Mouse (Mus musculus) limb, embryonic 14.5 days (tissue): ENCODE data around the gene Wfs1. TPM values are rescaled to one million over a fixed set of nuclear protein-coding genes. Genes with fewer than 3 reads are reported as not detected.
A peak's percentile ranks its signal among the peaks of the same experiment; 100 is the strongest.
"Not testable (repeated sequence)": the region's sequence is repeated elsewhere in the genome, so short reads cannot be mapped to it uniquely, and the experiment has no call there.

Experiments
- ATAC-seq: fragments of 200-750 bp; cut with Nextera tagmentation; 2 replicates; pipeline ENCODE4 v1.8.0; 2017; ENCODE audit warnings: low read depth, moderate number of reproducible peaks, moderate TSS enrichment; ENCODE audit not compliant: low FRiP score
- DNase-seq: peaks from one replicate; pipeline ENCODE4 v3.0.0-alpha.2; 2015; ENCODE audit warnings: low spot score
- H3K27ac ChIP-seq: fragments of 300-500 bp; sonication (generic); replicated peaks from 2 replicates; pipeline ENCODE4 v1.5.1; 2014; ENCODE audit warnings: low read depth, mild to moderate bottlenecking, low read length, moderate library complexity, mixed read lengths
- H3K27me3 ChIP-seq: fragments of 300-500 bp; sonication (generic); 2 replicates; pipeline ENCODE4 v1.6.1; 2014; ENCODE audit warnings: low read length, mixed read lengths; ENCODE audit not compliant: control insufficient read depth, insufficient read depth
- H3K36me3 ChIP-seq: fragments of 300-500 bp; sonication (generic); 2 replicates; pipeline ENCODE4 v1.6.1; 2014; ENCODE audit warnings: mild to moderate bottlenecking, low read length, moderate library complexity, mixed read lengths; ENCODE audit not compliant: control insufficient read depth, insufficient read depth
- H3K4me1 ChIP-seq: fragments of 300-500 bp; sonication (generic); 2 replicates; pipeline ENCODE4 v1.6.1; 2014; ENCODE audit warnings: antibody characterized with exemption, low read length, mixed read lengths; ENCODE audit not compliant: control insufficient read depth, insufficient read depth
- H3K4me2 ChIP-seq: fragments of 300-500 bp; sonication (generic); replicated peaks from 2 replicates; pipeline ENCODE4 v1.6.1; 2014; ENCODE audit warnings: low read depth, mild to moderate bottlenecking, low read length, moderate library complexity; ENCODE audit not compliant: severe bottlenecking
- H3K4me3 ChIP-seq: fragments of 300-500 bp; sonication (generic); replicated peaks from 2 replicates; pipeline ENCODE4 v1.5.1; 2014; ENCODE audit warnings: low read length
- H3K9ac ChIP-seq: fragments of 300-500 bp; sonication (generic); 2 replicates; pipeline ENCODE4 v1.6.1; 2014; ENCODE audit warnings: mild to moderate bottlenecking, low read depth, low read length, moderate library complexity; ENCODE audit not compliant: severe bottlenecking
- H3K9me3 ChIP-seq: fragments of 300-500 bp; sonication (generic); 2 replicates; pipeline ENCODE4 v1.6.1; 2016; ENCODE audit warnings: low read length; ENCODE audit not compliant: control insufficient read depth
- POLR2A ChIP-seq: fragments of 200-500 bp; IDR thresholded peaks from 2 replicates; pipeline ENCODE4 v1.8.0; 2012; ENCODE audit warnings: inconsistent platforms, mild to moderate bottlenecking, moderate library complexity, borderline replicate concordance; ENCODE audit not compliant: insufficient read depth, insufficient read length; ENCODE audit errors: extremely low read depth
- WGBS: fragments of 180-500 bp; shearing (Covaris S2); extraction: QIAGEN DNeasy Blood & Tissue Kit; methylation state at CpG from one replicate; pipeline ENCODE4 v1.1.7; 2014; 5-methylcytosine and 5-hydroxymethylcytosine counted together
- polyA plus RNA-seq, 2 experiments: library from polyadenylated mRNA; depleted of rRNA in 1 of 2; stranded (reverse) in 1 of 2; unstranded in 1 of 2; fragments of >200 nt; fragmentation: Nextera tagmentation in 1 of 2; extraction: Ambion mirVana in 1 of 2; gene quantifications; 2 replicates each; pipeline versions ENCODE4 v1.2.1 to v1.2.3; 2012 to 2014

Gene Wfs1
- polyA plus RNA-seq, 2 experiments = 11.2 to 12.8 TPM

- H3K4me1 ChIP-seq = no peaks in the 10 kb centered on the region
- no peaks in the 10 kb centered on the region for H3K27me3 ChIP-seq
- H3K36me3 ChIP-seq = no peaks in the 10 kb centered on the region
- no peak for TF ChIP-seq POLR2A
- DNase-seq (peak; percentile 15), ATAC-seq (no peak)
- H3K27ac ChIP-seq = no peak overlapping the region
- no peak overlapping the region for H3K4me3 ChIP-seq
- no peak overlapping the region for H3K9ac ChIP-seq
- no peak overlapping the region for H3K4me2 ChIP-seq
- 7% methylated on average over 27 of the region's 27 CpGs for WGBS
- H3K9me3 ChIP-seq = no peaks in the 10 kb centered on the region
Observed at GRCm38 (mm10) chr5:37015612-37016310, 26.8 kb upstream of the Wfs1 start.

- Histone ChIP-seq H3K9me3 (no peaks in the 10 kb centered on the region), H3K36me3 (no peaks in the 10 kb centered on the region), H3K27ac (no peak overlapping the region), H3K4me1 (no peaks in the 10 kb centered on the region), H3K9ac (no peak overlapping the region), H3K4me2 (no peak overlapping the region), H3K4me3 (no peak overlapping the region), H3K27me3 (no peaks in the 10 kb centered on the region)
- no peak for ATAC-seq
- no peak for TF ChIP-seq POLR2A
- WGBS = 80% methylated on average over 10 of the region's 10 CpGs
- no peak for DNase-seq
Observed at GRCm38 (mm10) chr5:37010666-37011317, 21.8 kb upstream of the Wfs1 start.

- not testable (repeated sequence) for H3K4me2 ChIP-seq, H3K4me1 ChIP-seq, H3K27me3 ChIP-seq, H3K9me3 ChIP-seq, H3K36me3 ChIP-seq, ATAC-seq, H3K27ac ChIP-seq, H3K9ac ChIP-seq, H3K4me3 ChIP-seq
- DNase-seq = peak; percentile 59
- 19% methylated on average over 13 of the region's 13 CpGs for WGBS
Observed at GRCm38 (mm10) chr5:37009761-37010160, 20.8 kb upstream of the Wfs1 start.

GRCm38 (mm10) chr5:37002001-37002400 lies 13.0 kb upstream of the Wfs1 start:
- H3K9ac ChIP-seq = no peak overlapping the region
- no peaks in the 10 kb centered on the region for H3K27me3 ChIP-seq
- H3K4me1 ChIP-seq = no peaks in the 10 kb centered on the region
- no peak for TF ChIP-seq POLR2A
- H3K4me2 ChIP-seq = no peak overlapping the region
- DNase-seq (peak; percentile 69), ATAC-seq (no peak; the same call in 1 of the 2 replicates)
- no peak overlapping the region for H3K4me3 ChIP-seq
- WGBS = 53% methylated on average over 2 of the region's 2 CpGs
- H3K27ac ChIP-seq = no peak overlapping the region
- H3K9me3 ChIP-seq = no peaks in the 10 kb centered on the region
- H3K36me3 ChIP-seq = no peaks in the 10 kb centered on the region

- no peaks in the 10 kb centered on the region for H3K4me1 ChIP-seq
- no peaks in the 10 kb centered on the region for H3K27me3 ChIP-seq
- no peak for TF ChIP-seq POLR2A
- no peak overlapping the region for H3K4me2 ChIP-seq
- DNase-seq (peak; percentile 30), ATAC-seq (peak; percentile 73; the same call in 1 of the 2 replicates)
- 73% methylated on average over 9 of the region's 9 CpGs for WGBS
- no peaks in the 10 kb centered on the region for H3K36me3 ChIP-seq
- no peak overlapping the region for H3K27ac ChIP-seq
- no peak overlapping the region for H3K9ac ChIP-seq
- H3K4me3 ChIP-seq = no peak overlapping the region
- no peaks in the 10 kb centered on the region for H3K9me3 ChIP-seq
Observed at GRCm38 (mm10) chr5:37001002-37001401, 12.0 kb upstream of the Wfs1 start.
